Mouse (Mus musculus) kidney, postnatal 0 days (tissue): ENCODE results near the gene Aym1. TPM values are rescaled to one million over a fixed set of nuclear protein-coding genes. Genes with fewer than 3 reads are reported as not detected.
"Not testable (repeated sequence)": the region's sequence is repeated elsewhere in the genome, so short reads cannot be mapped to it uniquely, and the experiment has no call there.

Experiments
- ATAC-seq: fragments of 200-750 bp; cut with Nextera tagmentation; replicated peaks from 2 replicates; pipeline ENCODE4 v1.8.0; 2017; ENCODE audit warnings: low read depth, moderate number of reproducible peaks, moderate TSS enrichment, moderate library complexity; ENCODE audit not compliant: low FRiP score
- DNase-seq: peaks from one replicate; pipeline ENCODE4 v3.0.0-alpha.2; 2016; ENCODE audit warnings: low spot score
- H3K27ac ChIP-seq: fragments of 300-500 bp; sonication (generic); 2 replicates; pipeline ENCODE4 v1.5.1; 2014; ENCODE audit warnings: mild to moderate bottlenecking
- H3K27me3 ChIP-seq: fragments of 300-500 bp; sonication (generic); 2 replicates; pipeline ENCODE4 v1.6.1; 2014; ENCODE audit warnings: low read length, mixed read lengths; ENCODE audit not compliant: insufficient read depth
- H3K36me3 ChIP-seq: fragments of 300-500 bp; sonication (generic); 2 replicates; pipeline ENCODE4 v1.6.1; 2014; ENCODE audit warnings: low read length, mixed read lengths; ENCODE audit not compliant: insufficient read depth
- H3K4me1 ChIP-seq: fragments of 300-500 bp; sonication (generic); replicated peaks from 2 replicates; pipeline ENCODE4 v1.6.1; 2014; ENCODE audit warnings: antibody characterized with exemption, low read length, mixed read lengths; ENCODE audit not compliant: insufficient read depth
- H3K4me2 ChIP-seq: fragments of 300-500 bp; sonication (generic); 2 replicates; pipeline ENCODE4 v1.6.1; 2014; ENCODE audit warnings: mild to moderate bottlenecking, low read length, moderate library complexity, mixed read lengths
- H3K4me3 ChIP-seq: fragments of 300-500 bp; sonication (generic); replicated peaks from 2 replicates; pipeline ENCODE4 v1.5.1; 2014; ENCODE audit warnings: low read depth, low read length
- H3K9ac ChIP-seq: fragments of 300-500 bp; sonication (generic); 2 replicates; pipeline ENCODE4 v1.6.1; 2014; ENCODE audit warnings: low read depth, low read length
- H3K9me3 ChIP-seq: fragments of 300-500 bp; sonication (generic); replicated peaks from 2 replicates; pipeline ENCODE4 v1.6.1; 2016; ENCODE audit warnings: low read length, inconsistent platforms, mixed read lengths
- CTCF ChIP-seq: IDR thresholded peaks from 2 replicates; pipeline ENCODE4 v1.5.1; 2016; ENCODE audit warnings: antibody characterized with exemption, low read depth, mild to moderate bottlenecking, moderate library complexity
- WGBS: fragments of 180-500 bp; shearing (Covaris S2); extraction: QIAGEN DNeasy Blood & Tissue Kit; methylation state at CpG from one replicate; pipeline ENCODE4 v1.1.7; 2014; 5-methylcytosine and 5-hydroxymethylcytosine counted together
- polyA plus RNA-seq: library from polyadenylated mRNA; unstranded; fragments of >200 nt; fragmentation: Nextera tagmentation; extraction: Ambion mirVana; gene quantifications from 2 replicates; pipeline ENCODE4 v1.2.1, GENCODE M21; 2015

Aym1 gene
- polyA plus RNA-seq, 1 experiment from 2014 or later = not detected

GRCm38 (mm10) chr5:113361283-113361682, 4.2 kb downstream of the Aym1 start:
- H3K4me2 ChIP-seq = no peak overlapping the region
- H3K27me3 ChIP-seq = no peaks in the 10 kb centered on the region
- TF ChIP-seq CTCF = no peak
- no peaks in the 10 kb centered on the region for H3K36me3 ChIP-seq
- H3K4me3 ChIP-seq = no peak overlapping the region
- no peak overlapping the region for H3K9ac ChIP-seq
- 0 out of 2 replicates have a peak, but pooled peaks cover 5% of the 10 kb centered on the region for H3K4me1 ChIP-seq
- no peak for DNase-seq
- H3K27ac ChIP-seq = no peak overlapping the region
- H3K9me3 ChIP-seq = no peaks in the 10 kb centered on the region
- no peak for ATAC-seq
- WGBS = 77% methylated on average over 7 of the region's 7 CpGs

- no peak overlapping the region for H3K4me3 ChIP-seq
- no peaks in the 10 kb centered on the region for H3K27me3 ChIP-seq
- 0 out of 2 replicates have a peak, but pooled peaks cover 5% of the 10 kb centered on the region for H3K4me1 ChIP-seq
- no peak overlapping the region for H3K9ac ChIP-seq
- no peaks in the 10 kb centered on the region for H3K36me3 ChIP-seq
- TF ChIP-seq CTCF = no peak
- no peak for ATAC-seq
- H3K4me2 ChIP-seq = no peak overlapping the region
- no peak overlapping the region for H3K27ac ChIP-seq
- DNase-seq = no peak
- H3K9me3 ChIP-seq = no peaks in the 10 kb centered on the region
- 76% methylated on average over 9 of the region's 9 CpGs for WGBS
Observed at GRCm38 (mm10) chr5:113362258-113362996, 5.3 kb downstream of the Aym1 start.

GRCm38 (mm10) chr5:113363177-113363576, 6.1 kb downstream of the Aym1 start:
- no peaks in the 10 kb centered on the region for H3K27me3 ChIP-seq
- H3K36me3 ChIP-seq = no peaks in the 10 kb centered on the region
- WGBS = 83% methylated on average over 8 of the region's 8 CpGs
- no peak overlapping the region for H3K27ac ChIP-seq
- no peak overlapping the region for H3K4me2 ChIP-seq
- H3K9ac ChIP-seq = no peak overlapping the region
- TF ChIP-seq CTCF = no peak
- 0 out of 2 replicates have a peak, but pooled peaks cover 5% of the 10 kb centered on the region for H3K4me1 ChIP-seq
- no peak overlapping the region for H3K4me3 ChIP-seq
- no peaks in the 10 kb centered on the region for H3K9me3 ChIP-seq
- DNase-seq (no peak), ATAC-seq (no peak)

- DNase-seq = peak; percentile 85
- 4% methylated on average over 20 of the region's 20 CpGs for WGBS
Observed at GRCm38 (mm10) chr5:113365921-113366320, 8.8 kb downstream of the Aym1 start.

GRCm38 (mm10) chr5:113367726-113368125, 10.6 kb downstream of the Aym1 start:
- H3K4me3 ChIP-seq, H3K9ac ChIP-seq, DNase-seq, H3K4me1 ChIP-seq, H3K36me3 ChIP-seq, H3K9me3 ChIP-seq, H3K4me2 ChIP-seq, H3K27me3 ChIP-seq, ATAC-seq, H3K27ac ChIP-seq: not testable (repeated sequence)

More at GRCm38 (mm10) chr5:113365921-113366320, 8.8 kb downstream of the Aym1 start:
- H3K4me1 ChIP-seq = no peaks in the 10 kb centered on the region
- 0 out of 2 replicates have a peak, but pooled peaks have one; percentile 25 for ATAC-seq
- H3K27ac ChIP-seq = no peak overlapping the region
- no peaks in the 10 kb centered on the region for H3K36me3 ChIP-seq
- no peak overlapping the region for H3K4me2 ChIP-seq
- H3K9me3 ChIP-seq = no peaks in the 10 kb centered on the region
- no peak overlapping the region for H3K4me3 ChIP-seq
- no peaks in the 10 kb centered on the region for H3K27me3 ChIP-seq
- H3K9ac ChIP-seq = no peak overlapping the region
- TF ChIP-seq CTCF = peak; percentile 93

GRCm38 (mm10) chr5:113369262-113369868, 12.3 kb downstream of the Aym1 start:
- TF ChIP-seq CTCF = no peak
- Histone ChIP-seq H3K9me3 (no peaks in the 10 kb centered on the region), H3K27ac (no peak overlapping the region), H3K4me1 (no peaks in the 10 kb centered on the region), H3K9ac (no peak overlapping the region), H3K4me2 (no peak overlapping the region), H3K36me3 (no peaks in the 10 kb centered on the region), H3K4me3 (no peak overlapping the region), H3K27me3 (no peaks in the 10 kb centered on the region)
- no peak for DNase-seq
- 73% methylated on average over 17 of the region's 17 CpGs for WGBS
- no peak for ATAC-seq
